Mouse (Mus musculus): ENCODE results near the gene Wnk2. TPM values are rescaled to one million over a fixed set of nuclear protein-coding genes. Genes with fewer than 3 reads are reported as not detected.

Wnk2 gene
- polyA plus RNA-seq, 2 experiments = 3.0 to 7.8 TPM

GRCm38 (mm10) chr13:49143323-49143722, 4.5 kb downstream of the Wnk2 start:
- WGBS = 92% methylated on average over 7 of the region's 7 CpGs
- Histone ChIP-seq H3K27ac (replicated peaks; ENCODE audit: low read depth, low read length) (no peak overlapping the region), H3K4me2 (replicated peaks; ENCODE audit: low read depth, low read length, severe bottlenecking) (no peak overlapping the region), H3K9me3 (ENCODE audit: control insufficient read depth, low read length) (no peaks in the 10 kb centered on the region), H3K27me3 (ENCODE audit: control insufficient read depth, insufficient read depth, low read length) (peaks cover 32% of the 10 kb centered on the region), H3K4me1 (ENCODE audit: control insufficient read depth, insufficient read depth, low read length) (peaks cover 16% of the 10 kb centered on the region), H3K36me3 (ENCODE audit: control insufficient read depth, insufficient read depth, low read length) (no peaks in the 10 kb centered on the region), H3K4me3 (replicated peaks; ENCODE audit: low read length) (no peak overlapping the region), H3K9ac (ENCODE audit: low read depth, low read length, severe bottlenecking) (no peak overlapping the region)
- no peak for TF ChIP-seq POLR2A (IDR thresholded peaks at IDR 0.05; ENCODE audit: borderline replicate concordance, extremely low read depth, insufficient read depth, insufficient read length)
- ATAC-seq (ENCODE audit: low FRiP score, low read depth) = no peak
- DNase-seq (ENCODE audit: low spot score) = no peak

GRCm38 (mm10) chr13:49142396-49142795, 5.4 kb downstream of the Wnk2 start:
- peaks cover 12% of the 10 kb centered on the region for H3K4me1 ChIP-seq (ENCODE audit: control insufficient read depth, insufficient read depth, low read length)
- H3K4me2 ChIP-seq (replicated peaks; ENCODE audit: low read depth, low read length, severe bottlenecking) = no peak overlapping the region
- no peak for TF ChIP-seq POLR2A (IDR thresholded peaks at IDR 0.05; ENCODE audit: borderline replicate concordance, extremely low read depth, insufficient read depth, insufficient read length)
- no peak overlapping the region for H3K27ac ChIP-seq (replicated peaks; ENCODE audit: low read depth, low read length)
- WGBS = 77% methylated on average over 5 of the region's 5 CpGs
- peaks cover 26% of the 10 kb centered on the region for H3K27me3 ChIP-seq (ENCODE audit: control insufficient read depth, insufficient read depth, low read length)
- H3K9me3 ChIP-seq (ENCODE audit: control insufficient read depth, low read length) = no peaks in the 10 kb centered on the region
- ATAC-seq (ENCODE audit: low FRiP score, low read depth) (no peak), DNase-seq (ENCODE audit: low spot score) (no peak)
- H3K36me3 ChIP-seq (ENCODE audit: control insufficient read depth, insufficient read depth, low read length) = no peaks in the 10 kb centered on the region
- H3K4me3 ChIP-seq (replicated peaks; ENCODE audit: low read length) = no peak overlapping the region
- H3K9ac ChIP-seq (ENCODE audit: low read depth, low read length, severe bottlenecking) = no peak overlapping the region

GRCm38 (mm10) chr13:49140567-49140966, 7.2 kb downstream of the Wnk2 start:
- no peak overlapping the region for H3K4me2 ChIP-seq (replicated peaks; ENCODE audit: low read depth, low read length, severe bottlenecking)
- no peak for TF ChIP-seq POLR2A (IDR thresholded peaks at IDR 0.05; ENCODE audit: borderline replicate concordance, extremely low read depth, insufficient read depth, insufficient read length)
- H3K36me3 ChIP-seq (ENCODE audit: control insufficient read depth, insufficient read depth, low read length) = no peaks in the 10 kb centered on the region
- H3K27ac ChIP-seq (replicated peaks; ENCODE audit: low read depth, low read length) = no peak overlapping the region
- H3K9me3 ChIP-seq (ENCODE audit: control insufficient read depth, low read length) = no peaks in the 10 kb centered on the region
- H3K9ac ChIP-seq (ENCODE audit: low read depth, low read length, severe bottlenecking) = no peak overlapping the region
- ATAC-seq (ENCODE audit: low FRiP score, low read depth) (no peak), DNase-seq (ENCODE audit: low spot score) (no peak)
- peaks cover 8% of the 10 kb centered on the region; the same call in 1 of the 2 replicates for H3K4me1 ChIP-seq (ENCODE audit: control insufficient read depth, insufficient read depth, low read length)
- H3K27me3 ChIP-seq (ENCODE audit: control insufficient read depth, insufficient read depth, low read length) = peaks cover 10% of the 10 kb centered on the region
- no peak overlapping the region for H3K4me3 ChIP-seq (replicated peaks; ENCODE audit: low read length)
- WGBS = 70% methylated on average over 4 of the region's 4 CpGs

GRCm38 (mm10) chr13:49134491-49134890, 13.3 kb downstream of the Wnk2 start:
- peaks cover 9% of the 10 kb centered on the region for H3K4me1 ChIP-seq (ENCODE audit: control insufficient read depth, insufficient read depth, low read length)
- no peak for TF ChIP-seq POLR2A (IDR thresholded peaks at IDR 0.05; ENCODE audit: borderline replicate concordance, extremely low read depth, insufficient read depth, insufficient read length)
- 92% methylated on average over 11 of the region's 11 CpGs for WGBS
- ATAC-seq (ENCODE audit: low FRiP score, low read depth) (no peak), DNase-seq (ENCODE audit: low spot score) (no peak)
- H3K27ac ChIP-seq (replicated peaks; ENCODE audit: low read depth, low read length) = no peak overlapping the region
- H3K4me3 ChIP-seq (replicated peaks; ENCODE audit: low read length) = no peak overlapping the region
- no peaks in the 10 kb centered on the region for H3K36me3 ChIP-seq (ENCODE audit: control insufficient read depth, insufficient read depth, low read length)
- H3K27me3 ChIP-seq (ENCODE audit: control insufficient read depth, insufficient read depth, low read length) = no peaks in the 10 kb centered on the region
- H3K4me2 ChIP-seq (replicated peaks; ENCODE audit: low read depth, low read length, severe bottlenecking) = no peak overlapping the region
- no peaks in the 10 kb centered on the region for H3K9me3 ChIP-seq (ENCODE audit: control insufficient read depth, low read length)
- H3K9ac ChIP-seq (ENCODE audit: low read depth, low read length, severe bottlenecking) = no peak overlapping the region

- H3K27ac ChIP-seq (replicated peaks; ENCODE audit: low read depth, low read length) = no peak overlapping the region
- no peak overlapping the region for H3K4me3 ChIP-seq (replicated peaks; ENCODE audit: low read length)
- ATAC-seq (ENCODE audit: low FRiP score, low read depth) (no peak), DNase-seq (ENCODE audit: low spot score) (no peak)
- no peaks in the 10 kb centered on the region for H3K27me3 ChIP-seq (ENCODE audit: control insufficient read depth, insufficient read depth, low read length)
- no peaks in the 10 kb centered on the region for H3K36me3 ChIP-seq (ENCODE audit: control insufficient read depth, insufficient read depth, low read length)
- no peaks in the 10 kb centered on the region for H3K9me3 ChIP-seq (ENCODE audit: control insufficient read depth, low read length)
- no peak overlapping the region for H3K9ac ChIP-seq (ENCODE audit: low read depth, low read length, severe bottlenecking)
- no peak for TF ChIP-seq POLR2A (IDR thresholded peaks at IDR 0.05; ENCODE audit: borderline replicate concordance, extremely low read depth, insufficient read depth, insufficient read length)
- no peak overlapping the region for H3K4me2 ChIP-seq (replicated peaks; ENCODE audit: low read depth, low read length, severe bottlenecking)
- H3K4me1 ChIP-seq (ENCODE audit: control insufficient read depth, insufficient read depth, low read length) = peaks cover 12% of the 10 kb centered on the region
- 77% methylated on average over 4 of the region's 4 CpGs for WGBS
These were observed 14.7 kb downstream of the Wnk2 start for GRCm38 (mm10) chr13:49133125-49133524.

All from limb, embryonic 14.5 days (tissue).